8 mouse cellular contexts compared by ENCODE assay signal in genomic region chr10:20347285-20348214, GRCm38 (mm10). TPM values are rescaled to one million over a fixed set of nuclear protein-coding genes. Genes with fewer than 3 reads are reported as not detected.
DNase-seq lines count a peak whose midpoint lies in the region; ATAC-seq and TF ChIP-seq lines count a peak whose summit lies in the region.

TSS of gene Mtfr2 (plus strand) at chr10:20347770.

- H3K4me3 ChIP-seq in MEL (ENCODE audit: control insufficient read depth in 1 of 2, insufficient read depth in 1 of 2, low read depth in 2 of 2, low read length in 2 of 2): peak within 1 kb of the TSS; percentile 58 to 75
- H3K4me3 ChIP-seq in cerebellum, adult 2 months (replicated peaks; ENCODE audit: insufficient read depth, low read depth, low read length): peak within 1 kb of the TSS; percentile 48
- peak within 1 kb of the TSS; percentile 40 for H3K4me3 ChIP-seq in forebrain, postnatal 0 days (ENCODE audit: low read depth, low read length)
- peak within 1 kb of the TSS; percentile 84 for H3K4me3 ChIP-seq in lung, embryonic 15.5 days

- peak; percentile 74 to 91 for TF ChIP-seq POLR2A in MEL (IDR thresholded peaks at IDR 0.05; ENCODE audit: control insufficient read depth in 1 of 2, insufficient read depth in 1 of 2, low read depth in 1 of 2, low read length in 2 of 2, poor library complexity in 1 of 2)
- TF ChIP-seq POLR2A in cerebellum, adult 2 months (IDR thresholded peaks at IDR 0.05; ENCODE audit: borderline replicate concordance, insufficient read depth, low read length): peak; percentile 29; the same call in 1 of the 2 replicates

- TF ChIP-seq EP300 in MEL (IDR thresholded peaks at IDR 0.05; ENCODE audit: low read depth in 1 of 2, low read length in 2 of 2): no peak

- no peak for TF ChIP-seq RAD21 in MEL (IDR thresholded peaks at IDR 0.05; ENCODE audit: low read depth, low read length)

- TF ChIP-seq CTCF in MEL (IDR thresholded peaks at IDR 0.05 in 2 of 3, conservative IDR thresholded peaks at IDR 0.05 in 1 of 3; ENCODE audit: control insufficient read depth in 1 of 3, insufficient read depth in 1 of 3, low read depth in 2 of 3, low read length in 3 of 3, poor library complexity in 1 of 3, severe bottlenecking in 1 of 3): no peak
- TF ChIP-seq CTCF in cerebellum, adult 2 months (IDR thresholded peaks at IDR 0.05; ENCODE audit: borderline replicate concordance, insufficient read depth, low read depth, low read length): no peak
- no peak for TF ChIP-seq CTCF in forebrain, postnatal 0 days (IDR thresholded peaks at IDR 0.05; ENCODE audit: low read depth)

- no peaks in the 10 kb centered on the region for H3K9me3 ChIP-seq in MEL (replicated peaks; ENCODE audit: insufficient read depth, low read length)
- H3K9me3 ChIP-seq in forebrain, postnatal 0 days (ENCODE audit: low read length): no peaks in the 10 kb centered on the region
- H3K9me3 ChIP-seq in lung, embryonic 15.5 days: no peaks in the 10 kb centered on the region

- WGBS in cerebellum, adult 2 months: 1% methylated on average over 57 of the region's 58 CpGs
- WGBS in forebrain, postnatal 0 days: 1% methylated on average over 58 of the region's 58 CpGs
- under 1% methylated on average over 58 of the region's 58 CpGs for WGBS in lung, embryonic 15.5 days

- peak within 1 kb of the TSS; percentile 76 for H3K27ac ChIP-seq in MEL (ENCODE audit: control insufficient read depth, low read depth, low read length)
- no peak within 1 kb of the TSS for H3K27ac ChIP-seq in cerebellum, adult 2 months (ENCODE audit: insufficient read depth, low read length)
- H3K27ac ChIP-seq in forebrain, postnatal 0 days (ENCODE audit: low read depth, low read length): no peak within 1 kb of the TSS
- peak within 1 kb of the TSS; percentile 81 for H3K27ac ChIP-seq in lung, embryonic 15.5 days

- H3K27me3 ChIP-seq in MEL (ENCODE audit: control insufficient read depth in 1 of 2, insufficient read depth in 2 of 2, low read length in 2 of 2): no peaks in the 10 kb centered on the region
- no peaks in the 10 kb centered on the region for H3K27me3 ChIP-seq in cerebellum, adult 2 months (ENCODE audit: control insufficient read depth, insufficient read depth, low read length)
- no peaks in the 10 kb centered on the region for H3K27me3 ChIP-seq in forebrain, postnatal 0 days (ENCODE audit: insufficient read depth, low read length)
- no peaks in the 10 kb centered on the region for H3K27me3 ChIP-seq in lung, embryonic 15.5 days

- peak; percentile 97 for DNase-seq in MEL (ENCODE audit: low read depth, low spot score)
- peak; percentile 90 to 93 for DNase-seq in cerebellum, adult 2 months
- DNase-seq in forebrain, postnatal 0 days: peak; percentile 97
- DNase-seq in heart, postnatal 4 days: peak; percentile 96
- DNase-seq in layer of hippocampus, adult 8-10 months (ENCODE audit: low spot score in 2 of 2): peak; percentile 89 to 94
- peak; percentile 86 for DNase-seq in ovary, adult 18-20 months (ENCODE audit: low spot score)
- DNase-seq in thymus, postnatal 0 days (ENCODE audit: low spot score): peak; percentile 96

- peaks cover 4 to 5% of the 10 kb centered on the region in 2 experiments for H3K36me3 ChIP-seq in MEL (ENCODE audit: control insufficient read depth in 1 of 2, insufficient read depth in 2 of 2, low read length in 2 of 2)
- H3K36me3 ChIP-seq in forebrain, postnatal 0 days (ENCODE audit: insufficient read depth): peaks cover 28% of the 10 kb centered on the region
- H3K36me3 ChIP-seq in lung, embryonic 15.5 days: peaks cover 35% of the 10 kb centered on the region

- peak; percentile 97 for ATAC-seq in forebrain, postnatal 0 days
- peak; percentile 95 for ATAC-seq in lung, embryonic 15.5 days (ENCODE audit: borderline replicate concordance, extremely low read depth, low FRiP score, low TSS enrichment)

- peaks cover 2% of the 10 kb centered on the region for H3K79me2 ChIP-seq in MEL (ENCODE audit: control insufficient read depth, insufficient read depth, low read length, poor library complexity)

- peak within 1 kb of the TSS; percentile 84 for H3K9ac ChIP-seq in MEL (ENCODE audit: control insufficient read depth, low read depth, low read length, poor library complexity, severe bottlenecking)
- H3K9ac ChIP-seq in forebrain, postnatal 0 days: peak within 1 kb of the TSS; percentile 34; the same call in 1 of the 2 replicates
- H3K9ac ChIP-seq in lung, embryonic 15.5 days: peak within 1 kb of the TSS; percentile 63

- peak within 1 kb of the TSS; percentile 94 for H3K4me2 ChIP-seq in forebrain, postnatal 0 days (ENCODE audit: low read depth)
- peak within 1 kb of the TSS; percentile 75 for H3K4me2 ChIP-seq in lung, embryonic 15.5 days

- H3K4me1 ChIP-seq in MEL (ENCODE audit: control insufficient read depth in 1 of 2, insufficient read depth in 2 of 2, low read length in 2 of 2): peaks cover 3 to 6% of the 10 kb centered on the region in 2 experiments; a peak in 1 of 4 replicates
- no peaks in the 10 kb centered on the region for H3K4me1 ChIP-seq in cerebellum, adult 2 months (ENCODE audit: control insufficient read depth, insufficient read depth, low read length)
- peaks cover 3% of the 10 kb centered on the region; the same call in 1 of the 2 replicates for H3K4me1 ChIP-seq in forebrain, postnatal 0 days (ENCODE audit: insufficient read depth)
- peaks cover 9% of the 10 kb centered on the region; the same call in 1 of the 2 replicates for H3K4me1 ChIP-seq in lung, embryonic 15.5 days

TF ChIP-seq in MEL, 35 proteins besides CTCF, POLR2A, EP300 and RAD21:
- TF ChIP-seq TBP (IDR thresholded peaks at IDR 0.05; ENCODE audit: low read depth, low read length) (peak; percentile 84), CHD2 (IDR thresholded peaks at IDR 0.05; ENCODE audit: low read length) (no peak), NRF1 (IDR thresholded peaks at IDR 0.05; ENCODE audit: insufficient read depth, low read depth, low read length, poor library complexity, severe bottlenecking) (peak; percentile 93), NELFE (IDR thresholded peaks at IDR 0.05; ENCODE audit: low read depth, low read length) (peak; percentile 85), UBTF (IDR thresholded peaks at IDR 0.05; ENCODE audit: borderline replicate concordance, insufficient read depth, low read depth, low read length) (0 out of 2 replicates have a peak, but pooled peaks have one; percentile 74), MAFK (IDR thresholded peaks at IDR 0.05; ENCODE audit: borderline replicate concordance, low read depth, low read length) (no peak), MEF2A (IDR thresholded peaks at IDR 0.05; ENCODE audit: extremely low read depth, insufficient replicate concordance, low read depth, low read length, poor library complexity, severe bottlenecking) (no peak), POLR2AphosphoS2 (IDR thresholded peaks at IDR 0.05; ENCODE audit: low read length) (peak; percentile 98), POLR2AphosphoS5 (IDR thresholded peaks at IDR 0.05; ENCODE audit: borderline replicate concordance, low read depth, low read length) (peak; percentile 28; the same call in 1 of the 2 replicates), GATA1 (IDR thresholded peaks at IDR 0.05; ENCODE audit: low read depth, low read length) (no peak), JUND (IDR thresholded peaks at IDR 0.05; ENCODE audit: low read depth, low read length) (no peak), SIN3A (IDR thresholded peaks at IDR 0.05; ENCODE audit: low read length) (peak; percentile 90), SMC3 (IDR thresholded peaks at IDR 0.05; ENCODE audit: low read depth, low read length) (no peak), USF1 (IDR thresholded peaks at IDR 0.05; ENCODE audit: low read depth, low read length) (no peak), ZC3H11A (IDR thresholded peaks at IDR 0.05; ENCODE audit: low read depth, low read length) (no peak), MYB (IDR thresholded peaks at IDR 0.05; ENCODE audit: low read depth, low read length) (no peak), KAT2A (conservative IDR thresholded peaks at IDR 0.05; ENCODE audit: low read depth, low read length) (no peak), MYC (IDR thresholded peaks at IDR 0.05; ENCODE audit: low read depth, low read length) (0 out of 2 replicates have a peak, but pooled peaks have one; percentile 14), RCOR1 (IDR thresholded peaks at IDR 0.05; ENCODE audit: low read depth, low read length) (no peak), MAZ (IDR thresholded peaks at IDR 0.05; ENCODE audit: low read depth, low read length) (no peak), E2F4 (IDR thresholded peaks at IDR 0.05; ENCODE audit: borderline replicate concordance, low read depth, low read length) (peak; percentile 95), BHLHE40 (IDR thresholded peaks at IDR 0.05; ENCODE audit: borderline replicate concordance, low read depth, low read length) (no peak), ZNF384 (IDR thresholded peaks at IDR 0.05; ENCODE audit: low read depth, low read length) (no peak), MAX (IDR thresholded peaks at IDR 0.05; ENCODE audit: low read length) (peak; percentile 44), ZMIZ1 (IDR thresholded peaks at IDR 0.05; ENCODE audit: low read depth, low read length) (peak; percentile 77; the same call in 1 of the 2 replicates), TCF12 (IDR thresholded peaks at IDR 0.05; ENCODE audit: low read depth, low read length) (0 out of 2 replicates have a peak, but pooled peaks have one; percentile 28), ELF1 (IDR thresholded peaks at IDR 0.05; ENCODE audit: low read depth, low read length) (peak; percentile 74), HCFC1 (IDR thresholded peaks at IDR 0.05; ENCODE audit: low read depth, low read length) (peak; percentile 73; the same call in 1 of the 2 replicates), USF2 (IDR thresholded peaks at IDR 0.05; ENCODE audit: borderline replicate concordance in 1 of 2, insufficient read depth in 1 of 2, low read depth in 1 of 2, low read length in 2 of 2) (no peak)

RNA-seq across cellular contexts. Expression of gene Mtfr2, which starts in this region (rescaled TPM):
- total RNA-seq in MEL (2012; rRNA removed): 10.3 and 10.8 TPM in 2 replicates
- 10 to 100 TPM in 1 of 2 experiments, not detected in 1; 17.1 TPM for polyA plus RNA-seq in MEL (2012; ENCODE audit: insufficient read depth in 1 of 2, insufficient read length in 2 of 2, low read depth in 1 of 2, low replicate concordance in 2 of 2, missing spikeins in 1 of 2)
- 0.59 and 0.70 TPM in 2 replicates for polyA plus RNA-seq in cerebellum, adult 2 months (2012; rRNA removed)
- 0.38 and 0.57 TPM in 2 replicates for total RNA-seq in forebrain, postnatal 0 days (2014; rRNA removed)
- polyA plus RNA-seq in forebrain, postnatal 0 days (2015; fragmentation: Nextera tagmentation; extraction: Ambion mirVana): 0.14 and 0.47 TPM in 2 replicates
- 1 to 10 TPM; 6.4 to 7.6 TPM for total RNA-seq in heart, postnatal 4 days (2021)
- 1 to 10 TPM in 1 of 4 experiments, under 1 TPM in 3; 0.55 to 1.6 (median 0.83) TPM for total RNA-seq in layer of hippocampus, adult 8-10 months (2022)
- 2.2 and 3.1 TPM in 2 replicates for polyA plus RNA-seq in lung, embryonic 15.5 days (2015; fragmentation: Nextera tagmentation; extraction: Ambion mirVana)
- polyA plus RNA-seq in thymus, postnatal 0 days (2015; fragmentation: Nextera tagmentation; extraction: Ambion mirVana): 3.5 and 5.3 TPM in 2 replicates

Comparison
In these comparisons a context has a peak if more than half of its experiments do, and no peak if none do; other contexts are left out.
1. Peak in DNase-seq and H3K4me3 ChIP-seq in cerebellum, adult 2 months; RNA of the gene not detected or under 1 TPM.
2. Peak in DNase-seq, ATAC-seq, H3K4me3 ChIP-seq, H3K9ac ChIP-seq and H3K4me2 ChIP-seq in forebrain, postnatal 0 days; RNA of the gene not detected or under 1 TPM.
3. H3K27ac ChIP-seq: peak in MEL (single experiment) and lung, embryonic 15.5 days (single experiment); none in cerebellum, adult 2 months (single experiment) and forebrain, postnatal 0 days (single experiment).
4. H3K9ac ChIP-seq: peak in every context shown above with its lines; median percentile 84 in MEL; 63 in lung, embryonic 15.5 days; 34 in forebrain, postnatal 0 days.
5. Peak in every context shown above with its lines, with median percentiles within 50 percentile points of each other: DNase-seq and H3K4me3 ChIP-seq.